Mouse (Mus musculus): ENCODE measurements around the gene Lrba. TPM values are rescaled to one million over a fixed set of nuclear protein-coding genes. Genes with fewer than 3 reads are reported as not detected.

The Lrba gene
- polyA plus RNA-seq, 1 experiment from 2014 or later, result 7.3 TPM

- no peaks in the 10 kb centered on the region for H3K9me3 ChIP-seq
- WGBS, result 26% methylated on average over 2 of the region's 2 CpGs
- H3K9ac ChIP-seq, result no peak overlapping the region
- no peak for ATAC-seq (ENCODE audit: insufficient number of reproducible peaks, insufficient read depth, low FRiP score, low TSS enrichment)
- H3K27ac ChIP-seq, result peak overlapping the region; percentile 57; the same call in 1 of the 2 replicates
- H3K36me3 ChIP-seq, result peaks cover 3% of the 10 kb centered on the region; the same call in 1 of the 2 replicates
- H3K4me1 ChIP-seq, result peaks cover 10% of the 10 kb centered on the region
- H3K4me3 ChIP-seq, result no peak overlapping the region
- H3K4me2 ChIP-seq (replicated peaks), result no peak overlapping the region
- H3K27me3 ChIP-seq, result no peaks in the 10 kb centered on the region
Observed at GRCm38 (mm10) chr3:86809646-86810045, 585.2 kb downstream of the Lrba start.

DNA sequence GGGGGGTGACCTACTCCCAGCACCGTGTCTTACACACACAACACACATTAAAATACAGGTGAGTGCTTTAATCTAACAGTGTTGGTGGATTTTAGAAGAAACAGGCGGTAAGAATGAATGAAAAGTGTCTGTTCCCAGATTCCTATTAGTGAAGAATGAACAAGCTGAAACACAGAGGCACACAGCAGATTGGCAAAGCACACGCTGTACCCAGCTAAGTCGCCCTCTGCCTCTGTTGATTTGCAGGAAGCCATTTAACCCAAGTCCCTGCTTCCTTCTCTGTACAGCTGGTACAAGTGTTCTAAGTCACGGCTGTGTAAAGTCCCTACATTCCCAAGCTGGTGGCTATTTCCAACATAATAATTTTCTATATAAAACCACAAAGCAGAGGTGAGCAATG, 586.4 kb downstream of the Lrba start:
- Histone ChIP-seq H3K4me2 (replicated peaks) (no peak overlapping the region), H3K4me3 (no peak overlapping the region), H3K27ac (no peak overlapping the region), H3K27me3 (no peaks in the 10 kb centered on the region), H3K9ac (no peak overlapping the region), H3K4me1 (peaks cover 10% of the 10 kb centered on the region), H3K36me3 (no peaks in the 10 kb centered on the region), H3K9me3 (no peaks in the 10 kb centered on the region)
- WGBS, result 86% methylated on average over 5 of the region's 5 CpGs
- ATAC-seq (ENCODE audit: insufficient number of reproducible peaks, insufficient read depth, low FRiP score, low TSS enrichment), result no peak

DNA sequence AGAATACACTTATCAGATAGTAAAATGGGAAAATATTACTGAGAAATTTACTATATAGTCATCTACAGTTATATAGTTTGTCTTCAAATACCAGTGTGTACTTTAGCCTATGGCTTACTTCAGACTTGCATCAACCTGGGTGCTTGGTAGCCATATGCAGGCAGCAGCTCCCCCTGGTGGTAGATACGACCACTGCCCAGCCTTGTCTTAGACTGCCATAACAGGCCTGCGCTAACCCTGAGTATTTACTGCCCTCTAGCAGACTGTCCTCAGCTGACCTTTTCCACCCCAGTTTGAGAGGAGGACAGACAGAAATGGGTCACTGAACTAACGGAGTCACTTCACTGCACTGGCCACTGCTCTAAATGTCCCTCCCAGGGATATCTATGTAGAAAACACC, 588.2 kb downstream of the Lrba start:
- no peak overlapping the region for H3K27ac ChIP-seq
- H3K27me3 ChIP-seq, result no peaks in the 10 kb centered on the region
- ATAC-seq (ENCODE audit: insufficient number of reproducible peaks, insufficient read depth, low FRiP score, low TSS enrichment), result peak; percentile 72
- H3K9ac ChIP-seq, result no peak overlapping the region
- H3K4me1 ChIP-seq, result peaks cover 10% of the 10 kb centered on the region
- H3K9me3 ChIP-seq, result no peaks in the 10 kb centered on the region
- H3K4me2 ChIP-seq (replicated peaks), result no peak overlapping the region
- no peak overlapping the region for H3K4me3 ChIP-seq
- 12% methylated on average over 3 of the region's 3 CpGs for WGBS
- H3K36me3 ChIP-seq, result no peaks in the 10 kb centered on the region

GRCm38 (mm10) chr3:86818001-86818585, 593.6 kb downstream of the Lrba start:
- WGBS, result 65% methylated on average over 13 of the region's 13 CpGs
- Histone ChIP-seq H3K36me3 (no peaks in the 10 kb centered on the region), H3K4me2 (replicated peaks) (no peak overlapping the region), H3K4me3 (no peak overlapping the region), H3K9me3 (no peaks in the 10 kb centered on the region), H3K9ac (no peak overlapping the region), H3K27ac (no peak overlapping the region), H3K27me3 (no peaks in the 10 kb centered on the region), H3K4me1 (peaks cover 19% of the 10 kb centered on the region; the same call in 1 of the 2 replicates)
- no peak for ATAC-seq (ENCODE audit: insufficient number of reproducible peaks, insufficient read depth, low FRiP score, low TSS enrichment)

DNA sequence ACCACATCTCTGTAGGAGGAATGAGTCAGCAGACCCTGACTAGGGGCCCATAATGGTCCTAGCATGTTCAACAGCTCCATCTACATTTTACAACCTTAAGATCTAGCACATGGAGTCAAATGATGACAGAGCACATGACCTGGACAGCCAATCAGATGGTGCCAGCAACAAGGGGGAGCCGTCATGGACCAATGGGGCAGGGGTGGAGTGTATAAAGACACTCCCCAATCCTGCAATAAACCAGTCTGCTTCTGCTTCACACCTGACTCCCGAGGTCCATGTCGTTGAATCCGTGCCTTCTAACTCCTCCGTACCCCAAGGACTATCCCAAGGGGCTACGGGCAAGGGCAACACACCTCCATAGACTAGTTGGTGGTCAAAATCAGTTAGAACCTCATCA, 594.9 kb downstream of the Lrba start:
- no peak overlapping the region for H3K27ac ChIP-seq
- no peak overlapping the region for H3K9ac ChIP-seq
- H3K4me1 ChIP-seq, result peaks cover 19% of the 10 kb centered on the region; the same call in 1 of the 2 replicates
- H3K36me3 ChIP-seq, result no peaks in the 10 kb centered on the region
- H3K9me3 ChIP-seq, result no peaks in the 10 kb centered on the region
- H3K27me3 ChIP-seq, result 0 out of 2 replicates have a peak, but pooled peaks cover 2% of the 10 kb centered on the region
- no peak overlapping the region for H3K4me3 ChIP-seq
- no peak for ATAC-seq (ENCODE audit: insufficient number of reproducible peaks, insufficient read depth, low FRiP score, low TSS enrichment)
- WGBS, result 94% methylated on average over 6 of the region's 6 CpGs
- H3K4me2 ChIP-seq (replicated peaks), result no peak overlapping the region

GRCm38 (mm10) chr3:86820344-86820743, 595.9 kb downstream of the Lrba start:
- H3K4me3 ChIP-seq, result no peak overlapping the region
- WGBS, result 51% methylated on average over 10 of the region's 10 CpGs
- no peak overlapping the region for H3K4me2 ChIP-seq (replicated peaks)
- H3K36me3 ChIP-seq, result no peaks in the 10 kb centered on the region
- H3K27me3 ChIP-seq, result 0 out of 2 replicates have a peak, but pooled peaks cover 2% of the 10 kb centered on the region
- no peak overlapping the region for H3K9ac ChIP-seq
- no peak for ATAC-seq (ENCODE audit: insufficient number of reproducible peaks, insufficient read depth, low FRiP score, low TSS enrichment)
- H3K27ac ChIP-seq, result no peak overlapping the region
- no peaks in the 10 kb centered on the region for H3K9me3 ChIP-seq
- H3K4me1 ChIP-seq, result peaks cover 19% of the 10 kb centered on the region; the same call in 1 of the 2 replicates

DNA sequence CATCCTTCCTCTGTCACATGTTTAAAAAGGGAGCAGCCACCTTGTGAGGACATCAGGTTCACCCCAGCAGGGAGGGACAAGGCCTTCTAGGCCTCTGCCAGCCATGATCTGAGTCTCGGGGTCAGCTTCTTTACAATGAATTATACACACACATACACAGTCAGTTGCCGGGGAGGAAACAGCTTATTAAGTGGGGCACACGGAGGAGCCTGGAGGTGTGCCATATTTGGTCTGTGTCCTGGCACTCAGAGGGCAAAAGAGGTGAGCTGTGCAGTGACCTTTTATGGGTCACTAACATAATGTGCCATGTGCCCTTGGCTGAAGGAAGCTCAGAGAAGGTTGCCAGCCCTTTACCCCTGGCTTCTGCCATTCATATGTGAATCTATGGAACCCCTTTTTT, 596.9 kb downstream of the Lrba start:
- peaks cover 19% of the 10 kb centered on the region; the same call in 1 of the 2 replicates for H3K4me1 ChIP-seq
- H3K4me3 ChIP-seq, result no peak overlapping the region
- 57% methylated on average over 3 of the region's 3 CpGs for WGBS
- H3K9me3 ChIP-seq, result no peaks in the 10 kb centered on the region
- no peaks in the 10 kb centered on the region for H3K36me3 ChIP-seq
- no peak overlapping the region for H3K9ac ChIP-seq
- H3K4me2 ChIP-seq (replicated peaks), result no peak overlapping the region
- no peak overlapping the region for H3K27ac ChIP-seq
- H3K27me3 ChIP-seq, result 0 out of 2 replicates have a peak, but pooled peaks cover 2% of the 10 kb centered on the region
- ATAC-seq (ENCODE audit: insufficient number of reproducible peaks, insufficient read depth, low FRiP score, low TSS enrichment), result no peak

- H3K4me2 ChIP-seq (replicated peaks), result no peak overlapping the region
- no peak overlapping the region for H3K27ac ChIP-seq
- peaks cover 4% of the 10 kb centered on the region; the same call in 1 of the 2 replicates for H3K36me3 ChIP-seq
- no peak for ATAC-seq (ENCODE audit: insufficient number of reproducible peaks, insufficient read depth, low FRiP score, low TSS enrichment)
- H3K9me3 ChIP-seq, result no peaks in the 10 kb centered on the region
- WGBS, result 95% methylated on average over 3 of the region's 3 CpGs
- no peaks in the 10 kb centered on the region for H3K4me1 ChIP-seq
- H3K4me3 ChIP-seq, result no peak overlapping the region
- H3K9ac ChIP-seq, result no peak overlapping the region
- H3K27me3 ChIP-seq, result 0 out of 2 replicates have a peak, but pooled peaks cover 2% of the 10 kb centered on the region
Observed at GRCm38 (mm10) chr3:86827506-86827905, 603.0 kb downstream of the Lrba start.

DNA sequence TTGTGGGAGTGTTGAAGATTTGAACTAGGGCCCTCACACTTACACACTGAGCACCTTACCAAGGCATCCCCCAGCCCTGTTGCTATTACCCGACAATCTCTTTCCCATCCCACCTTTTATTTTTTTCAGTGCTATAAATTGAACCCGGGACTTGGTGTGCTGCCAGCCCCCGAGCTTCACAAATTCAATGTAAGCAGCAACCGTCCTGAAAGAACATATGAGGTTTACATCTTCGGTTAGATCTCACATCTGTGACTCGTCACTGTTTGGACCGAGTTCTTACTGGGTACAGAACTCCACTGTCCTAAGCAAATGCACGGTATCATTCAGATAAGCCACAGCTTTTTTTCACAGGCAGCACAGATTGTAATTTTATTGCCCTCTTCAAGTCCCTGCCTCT, 607.6 kb downstream of the Lrba start:
- ATAC-seq (ENCODE audit: insufficient number of reproducible peaks, insufficient read depth, low FRiP score, low TSS enrichment), result no peak
- H3K27me3 ChIP-seq, result no peaks in the 10 kb centered on the region

More for the DNA sequence above, 607.6 kb downstream of the Lrba start:
- no peaks in the 10 kb centered on the region for H3K4me1 ChIP-seq
- no peak overlapping the region for H3K27ac ChIP-seq
- H3K9ac ChIP-seq, result no peak overlapping the region
- WGBS, result 59% methylated on average over 8 of the region's 8 CpGs
- H3K9me3 ChIP-seq, result no peaks in the 10 kb centered on the region
- no peak overlapping the region for H3K4me2 ChIP-seq (replicated peaks)
- H3K4me3 ChIP-seq, result no peak overlapping the region
- H3K36me3 ChIP-seq, result peaks cover 4% of the 10 kb centered on the region; the same call in 1 of the 2 replicates

Other genes with a start within 250 kb of the Lrba start
- gene Prss48, start 222.2 kb upstream of the Lrba start, polyA plus RNA-seq (2016; fragmentation: Nextera tagmentation; extraction: Ambion mirVana), result not detected in 2 replicates
- 1,151 and 1,201 TPM in 2 replicates for gene Rps3a1, start 82.0 kb upstream of the Lrba start, polyA plus RNA-seq (2016; fragmentation: Nextera tagmentation; extraction: Ambion mirVana)

All from embryonic facial prominence, embryonic 12.5 days (tissue).